Mouse (Mus musculus): Measurements from ENCODE around the gene Etnk1.

GRCm38 (mm10) chr6:143229906-143230305 is 62.9 kb downstream of the Etnk1 start:
- TF ChIP-seq CTCF (IDR thresholded peaks at IDR 0.05; ENCODE audit: low read depth), result no peak
- no peak for TF ChIP-seq EP300 (optimal IDR thresholded peaks at IDR 0.05)
